Mouse (Mus musculus) liver, embryonic 15.5 days (tissue): ENCODE data around the gene Ccdc77. TPM values are rescaled to one million over a fixed set of nuclear protein-coding genes. Genes with fewer than 3 reads are reported as not detected.

ENCODE experiments used
- ATAC-seq: fragments of 200-750 bp; cut with Nextera tagmentation; 2 replicates; pipeline ENCODE4 v1.8.0; 2017; ENCODE audit warnings: moderate number of reproducible peaks, mild to moderate bottlenecking, moderate library complexity; ENCODE audit not compliant: insufficient read depth
- H3K27ac ChIP-seq: fragments of 300-500 bp; sonication (generic); replicated peaks from 2 replicates; pipeline ENCODE4 v1.5.1; 2015; ENCODE audit warnings: mild to moderate bottlenecking, inconsistent platforms
- H3K27me3 ChIP-seq: fragments of 300-500 bp; sonication (generic); 2 replicates; pipeline ENCODE4 v1.6.1; 2015; ENCODE audit warnings: mild to moderate bottlenecking, inconsistent platforms
- H3K36me3 ChIP-seq: fragments of 300-500 bp; sonication (generic); replicated peaks from 2 replicates; pipeline ENCODE4 v1.6.1; 2015; ENCODE audit warnings: moderate library complexity, mild to moderate bottlenecking, inconsistent platforms
- H3K4me1 ChIP-seq: fragments of 300-500 bp; sonication (generic); replicated peaks from 2 replicates; pipeline ENCODE4 v1.6.1; 2015; ENCODE audit warnings: inconsistent platforms
- H3K4me2 ChIP-seq: fragments of 300-500 bp; sonication (generic); 2 replicates; pipeline ENCODE4 v1.6.1; 2015; ENCODE audit warnings: moderate library complexity, mild to moderate bottlenecking, inconsistent platforms
- H3K4me3 ChIP-seq: fragments of 300-500 bp; sonication (generic); replicated peaks from 2 replicates; pipeline ENCODE4 v1.5.1; 2015; ENCODE audit warnings: mild to moderate bottlenecking, inconsistent platforms
- H3K9ac ChIP-seq: fragments of 300-500 bp; sonication (generic); 2 replicates; pipeline ENCODE4 v1.6.1; 2015; ENCODE audit warnings: moderate library complexity, mild to moderate bottlenecking, inconsistent platforms
- H3K9me3 ChIP-seq: fragments of 300-500 bp; sonication (generic); replicated peaks from 2 replicates; pipeline ENCODE4 v1.6.1; 2016; ENCODE audit warnings: inconsistent platforms
- WGBS: fragments of 180-500 bp; shearing (Covaris S2); methylation state at CpG from one replicate; pipeline ENCODE4 v1.1.7; 2015; ENCODE audit warnings: mixed read lengths; ENCODE audit not compliant: insufficient replicate concordance; 5-methylcytosine and 5-hydroxymethylcytosine counted together
- polyA plus RNA-seq: library from polyadenylated mRNA; unstranded; fragments of >200 nt; fragmentation: Nextera tagmentation; extraction: Ambion mirVana; gene quantifications from 2 replicates; pipeline ENCODE4 v1.2.1, GENCODE M21; 2015

Gene Ccdc77
- polyA plus RNA-seq, 1 experiment from 2014 or later, result 15.5 TPM

GRCm38 (mm10) chr6:120356951-120357945, 6.9 kb downstream of the Ccdc77 start:
- peak; percentile 98 for ATAC-seq
- H3K4me3 ChIP-seq, result peak overlapping the region; percentile 70
- no peaks in the 10 kb centered on the region for H3K27me3 ChIP-seq
- peaks cover 17% of the 10 kb centered on the region for H3K36me3 ChIP-seq
- H3K27ac ChIP-seq, result peak overlapping the region; percentile 96
- no peaks in the 10 kb centered on the region for H3K9me3 ChIP-seq
- H3K4me2 ChIP-seq, result peak overlapping the region; percentile 72
- H3K4me1 ChIP-seq, result peaks cover 11% of the 10 kb centered on the region
- WGBS, result under 1% methylated on average over 31 of the region's 31 CpGs
- H3K9ac ChIP-seq, result peak overlapping the region; percentile 73

GRCm38 (mm10) chr6:120356478-120356877, 7.7 kb downstream of the Ccdc77 start:
- 18% methylated on average over 5 of the region's 5 CpGs for WGBS
- ATAC-seq, result no peak

GRCm38 (mm10) chr6:120349018-120349417, 15.2 kb downstream of the Ccdc77 start:
- Histone ChIP-seq H3K27ac (no peak overlapping the region), H3K9ac (no peak overlapping the region), H3K9me3 (no peaks in the 10 kb centered on the region), H3K36me3 (peaks cover 92% of the 10 kb centered on the region), H3K27me3 (no peaks in the 10 kb centered on the region), H3K4me2 (no peak overlapping the region), H3K4me1 (no peaks in the 10 kb centered on the region; the same call in 1 of the 2 replicates), H3K4me3 (no peak overlapping the region)
- 68% methylated on average over 3 of the region's 3 CpGs for WGBS
- no peak for ATAC-seq

More at GRCm38 (mm10) chr6:120356478-120356877, 7.7 kb downstream of the Ccdc77 start:
- peak overlapping the region; percentile 73 for H3K9ac ChIP-seq
- H3K4me2 ChIP-seq, result peak overlapping the region; percentile 72
- peak overlapping the region; percentile 70 for H3K4me3 ChIP-seq
- no peaks in the 10 kb centered on the region for H3K27me3 ChIP-seq
- H3K4me1 ChIP-seq, result peaks cover 11% of the 10 kb centered on the region
- H3K27ac ChIP-seq, result peak overlapping the region; percentile 96
- H3K36me3 ChIP-seq, result peaks cover 24% of the 10 kb centered on the region
- no peaks in the 10 kb centered on the region for H3K9me3 ChIP-seq

GRCm38 (mm10) chr6:120343992-120344391, 20.2 kb downstream of the Ccdc77 start:
- H3K27me3 ChIP-seq, result no peaks in the 10 kb centered on the region
- no peak for ATAC-seq
- H3K27ac ChIP-seq, result no peak overlapping the region
- 73% methylated on average over 1 of the region's 1 CpGs for WGBS
- no peak overlapping the region for H3K9ac ChIP-seq
- H3K36me3 ChIP-seq, result peaks cover 97% of the 10 kb centered on the region
- no peaks in the 10 kb centered on the region for H3K9me3 ChIP-seq
- H3K4me2 ChIP-seq, result no peak overlapping the region
- no peaks in the 10 kb centered on the region for H3K4me1 ChIP-seq
- H3K4me3 ChIP-seq, result no peak overlapping the region

GRCm38 (mm10) chr6:120332351-120332750, 31.8 kb downstream of the Ccdc77 start:
- H3K4me2 ChIP-seq, result no peak overlapping the region
- 65% methylated on average over 2 of the region's 2 CpGs for WGBS
- H3K4me1 ChIP-seq, result no peaks in the 10 kb centered on the region
- H3K9me3 ChIP-seq, result no peaks in the 10 kb centered on the region
- H3K27ac ChIP-seq, result no peak overlapping the region
- no peak for ATAC-seq
- no peaks in the 10 kb centered on the region for H3K27me3 ChIP-seq
- peaks cover 91% of the 10 kb centered on the region for H3K36me3 ChIP-seq
- H3K9ac ChIP-seq, result no peak overlapping the region
- H3K4me3 ChIP-seq, result no peak overlapping the region

- H3K4me1 ChIP-seq, result no peaks in the 10 kb centered on the region
- H3K27ac ChIP-seq, result no peak overlapping the region
- H3K36me3 ChIP-seq, result peaks cover 39% of the 10 kb centered on the region
- no peaks in the 10 kb centered on the region for H3K27me3 ChIP-seq
- no peak overlapping the region for H3K4me2 ChIP-seq
- no peak overlapping the region for H3K9ac ChIP-seq
- H3K4me3 ChIP-seq, result no peak overlapping the region
- ATAC-seq, result no peak
- WGBS, result 34% methylated on average over 6 of the region's 6 CpGs
- H3K9me3 ChIP-seq, result no peaks in the 10 kb centered on the region
Measured at GRCm38 (mm10) chr6:120324295-120324927, 39.8 kb downstream of the Ccdc77 start.

- H3K9me3 ChIP-seq, result no peaks in the 10 kb centered on the region
- WGBS, result 69% methylated on average over 2 of the region's 2 CpGs
- no peak for ATAC-seq
- H3K27me3 ChIP-seq, result no peaks in the 10 kb centered on the region
- no peaks in the 10 kb centered on the region for H3K4me1 ChIP-seq
- peaks cover 19% of the 10 kb centered on the region for H3K36me3 ChIP-seq
- no peak overlapping the region for H3K4me2 ChIP-seq
- H3K4me3 ChIP-seq, result no peak overlapping the region
- no peak overlapping the region for H3K27ac ChIP-seq
- no peak overlapping the region for H3K9ac ChIP-seq
Measured at GRCm38 (mm10) chr6:120320369-120320768, 43.8 kb downstream of the Ccdc77 start.

GRCm38 (mm10) chr6:120319129-120319528, 45.0 kb downstream of the Ccdc77 start:
- H3K27me3 ChIP-seq, result no peaks in the 10 kb centered on the region
- H3K4me2 ChIP-seq, result no peak overlapping the region
- ATAC-seq, result no peak
- no peak overlapping the region for H3K4me3 ChIP-seq
- peaks cover 8% of the 10 kb centered on the region for H3K36me3 ChIP-seq
- no peaks in the 10 kb centered on the region for H3K4me1 ChIP-seq
- H3K27ac ChIP-seq, result no peak overlapping the region
- H3K9ac ChIP-seq, result no peak overlapping the region
- no peaks in the 10 kb centered on the region for H3K9me3 ChIP-seq
- WGBS, result 77% methylated on average over 9 of the region's 9 CpGs

GRCm38 (mm10) chr6:120318303-120318940, 45.8 kb downstream of the Ccdc77 start:
- Histone ChIP-seq H3K4me2 (no peak overlapping the region), H3K27me3 (no peaks in the 10 kb centered on the region), H3K4me3 (no peak overlapping the region), H3K27ac (no peak overlapping the region), H3K36me3 (peaks cover 1% of the 10 kb centered on the region; the same call in 1 of the 2 replicates), H3K9me3 (no peaks in the 10 kb centered on the region), H3K4me1 (no peaks in the 10 kb centered on the region), H3K9ac (no peak overlapping the region)
- ATAC-seq, result no peak
- 58% methylated on average over 11 of the region's 11 CpGs for WGBS

- no peaks in the 10 kb centered on the region for H3K9me3 ChIP-seq
- H3K36me3 ChIP-seq, result no peaks in the 10 kb centered on the region
- no peaks in the 10 kb centered on the region for H3K27me3 ChIP-seq
- no peaks in the 10 kb centered on the region for H3K4me1 ChIP-seq
- no peak overlapping the region for H3K4me2 ChIP-seq
- ATAC-seq, result no peak
- no peak overlapping the region for H3K9ac ChIP-seq
- no peak overlapping the region for H3K4me3 ChIP-seq
- WGBS, result 20% methylated on average over 5 of the region's 5 CpGs
- H3K27ac ChIP-seq, result no peak overlapping the region
Measured at GRCm38 (mm10) chr6:120312443-120312842, 51.7 kb downstream of the Ccdc77 start.

GRCm38 (mm10) chr6:120309787-120310186, 54.4 kb downstream of the Ccdc77 start:
- no peaks in the 10 kb centered on the region for H3K36me3 ChIP-seq
- no peak overlapping the region for H3K4me3 ChIP-seq
- no peak overlapping the region for H3K27ac ChIP-seq
- no peaks in the 10 kb centered on the region for H3K9me3 ChIP-seq
- no peaks in the 10 kb centered on the region for H3K4me1 ChIP-seq
- no peaks in the 10 kb centered on the region for H3K27me3 ChIP-seq
- H3K9ac ChIP-seq, result no peak overlapping the region
- no peak overlapping the region for H3K4me2 ChIP-seq
- no peak for ATAC-seq
- 66% methylated on average over 3 of the region's 3 CpGs for WGBS
